Mouse (Mus musculus): Measurements from ENCODE around the gene Mindy1. TPM values are rescaled to one million over a fixed set of nuclear protein-coding genes. Genes with fewer than 3 reads are reported as not detected.
A peak's percentile ranks its signal among the peaks of the same experiment; 100 is the strongest.

Gene Mindy1
- polyA plus RNA-seq, 1 experiment from 2014 or later, result 39.8 TPM

- Histone ChIP-seq H3K9ac (ENCODE audit: low read depth, low read length) (peak within 1 kb of the TSS; percentile 24; the same call in 1 of the 2 replicates), H3K27ac (ENCODE audit: low read length) (no peak within 1 kb of the TSS), H3K27me3 (replicated peaks; ENCODE audit: control insufficient read depth, insufficient read depth, low read length) (no peaks in the 10 kb centered on the region), H3K4me3 (ENCODE audit: low read length) (no peak within 1 kb of the TSS), H3K4me2 (ENCODE audit: low read depth, low read length) (peak within 1 kb of the TSS; percentile 19; the same call in 1 of the 2 replicates), H3K36me3 (ENCODE audit: control insufficient read depth, insufficient read depth, low read length) (peaks cover 5% of the 10 kb centered on the region; the same call in 1 of the 2 replicates), H3K4me1 (ENCODE audit: control insufficient read depth, insufficient read depth, low read length) (no peaks in the 10 kb centered on the region), H3K9me3 (ENCODE audit: control insufficient read depth, low read length) (no peaks in the 10 kb centered on the region)
- no peak for ATAC-seq
- 79% methylated on average over 7 of the region's 7 CpGs for WGBS
Observed at GRCm38 (mm10) chr3:95241498-95241897, 39.6 kb upstream of the Mindy1 start, which contains the start of gene Gm128. Gm128 (minus strand) TSS chr3:95241598.

GRCm38 (mm10) chr3:95243086-95243485 is 38.1 kb upstream of the Mindy1 start:
- WGBS, result 74% methylated on average over 2 of the region's 2 CpGs

GRCm38 (mm10) chr3:95246465-95247231 is 34.5 kb upstream of the Mindy1 start:
- 81% methylated on average over 5 of the region's 5 CpGs for WGBS
- H3K9me3 ChIP-seq (ENCODE audit: control insufficient read depth, low read length), result no peaks in the 10 kb centered on the region
- H3K36me3 ChIP-seq (ENCODE audit: control insufficient read depth, insufficient read depth, low read length), result no peaks in the 10 kb centered on the region
- H3K4me3 ChIP-seq (ENCODE audit: low read length), result no peak overlapping the region
- no peak overlapping the region for H3K9ac ChIP-seq (ENCODE audit: low read depth, low read length)
- ATAC-seq, result no peak
- no peak overlapping the region for H3K27ac ChIP-seq (ENCODE audit: low read length)
- peaks cover 4% of the 10 kb centered on the region; the same call in 1 of the 2 replicates for H3K4me1 ChIP-seq (ENCODE audit: control insufficient read depth, insufficient read depth, low read length)
- no peak overlapping the region for H3K4me2 ChIP-seq (ENCODE audit: low read depth, low read length)
- no peaks in the 10 kb centered on the region for H3K27me3 ChIP-seq (replicated peaks; ENCODE audit: control insufficient read depth, insufficient read depth, low read length)

More at GRCm38 (mm10) chr3:95243086-95243485, 38.1 kb upstream of the Mindy1 start:
- H3K4me1 ChIP-seq (ENCODE audit: control insufficient read depth, insufficient read depth, low read length), result no peaks in the 10 kb centered on the region
- H3K27me3 ChIP-seq (replicated peaks; ENCODE audit: control insufficient read depth, insufficient read depth, low read length), result no peaks in the 10 kb centered on the region
- H3K27ac ChIP-seq (ENCODE audit: low read length), result no peak overlapping the region
- H3K9me3 ChIP-seq (ENCODE audit: control insufficient read depth, low read length), result no peaks in the 10 kb centered on the region
- no peak overlapping the region for H3K4me3 ChIP-seq (ENCODE audit: low read length)
- H3K9ac ChIP-seq (ENCODE audit: low read depth, low read length), result no peak overlapping the region
- peaks cover 4% of the 10 kb centered on the region; the same call in 1 of the 2 replicates for H3K36me3 ChIP-seq (ENCODE audit: control insufficient read depth, insufficient read depth, low read length)
- H3K4me2 ChIP-seq (ENCODE audit: low read depth, low read length), result no peak overlapping the region
- no peak for ATAC-seq

GRCm38 (mm10) chr3:95247660-95248336 is 33.3 kb upstream of the Mindy1 start:
- ATAC-seq, result no peak
- Histone ChIP-seq H3K4me1 (ENCODE audit: control insufficient read depth, insufficient read depth, low read length) (peaks cover 4% of the 10 kb centered on the region; the same call in 1 of the 2 replicates), H3K27ac (ENCODE audit: low read length) (no peak overlapping the region), H3K9me3 (ENCODE audit: control insufficient read depth, low read length) (no peaks in the 10 kb centered on the region), H3K4me2 (ENCODE audit: low read depth, low read length) (no peak overlapping the region), H3K27me3 (replicated peaks; ENCODE audit: control insufficient read depth, insufficient read depth, low read length) (no peaks in the 10 kb centered on the region), H3K36me3 (ENCODE audit: control insufficient read depth, insufficient read depth, low read length) (no peaks in the 10 kb centered on the region), H3K4me3 (ENCODE audit: low read length) (no peak overlapping the region), H3K9ac (ENCODE audit: low read depth, low read length) (no peak overlapping the region)
- 63% methylated on average over 1 of the region's 1 CpGs for WGBS

GRCm38 (mm10) chr3:95250361-95250760 is 30.8 kb upstream of the Mindy1 start:
- Histone ChIP-seq H3K36me3 (ENCODE audit: control insufficient read depth, insufficient read depth, low read length) (no peaks in the 10 kb centered on the region; the same call in 1 of the 2 replicates), H3K9ac (ENCODE audit: low read depth, low read length) (no peak overlapping the region), H3K4me1 (ENCODE audit: control insufficient read depth, insufficient read depth, low read length) (peaks cover 4% of the 10 kb centered on the region; the same call in 1 of the 2 replicates), H3K27me3 (replicated peaks; ENCODE audit: control insufficient read depth, insufficient read depth, low read length) (no peaks in the 10 kb centered on the region), H3K27ac (ENCODE audit: low read length) (no peak overlapping the region), H3K4me2 (ENCODE audit: low read depth, low read length) (no peak overlapping the region), H3K4me3 (ENCODE audit: low read length) (no peak overlapping the region), H3K9me3 (ENCODE audit: control insufficient read depth, low read length) (no peaks in the 10 kb centered on the region)
- WGBS, result 80% methylated on average over 5 of the region's 5 CpGs
- ATAC-seq, result no peak

GRCm38 (mm10) chr3:95250783-95251424 is 30.2 kb upstream of the Mindy1 start, which contains the start of gene Bnipl:
Bnipl (minus strand) TSS chr3:95251193.
- WGBS, result 47% methylated on average over 7 of the region's 7 CpGs
- Histone ChIP-seq H3K36me3 (ENCODE audit: control insufficient read depth, insufficient read depth, low read length) (no peaks in the 10 kb centered on the region; the same call in 1 of the 2 replicates), H3K27ac (ENCODE audit: low read length) (no peak within 1 kb of the TSS), H3K27me3 (replicated peaks; ENCODE audit: control insufficient read depth, insufficient read depth, low read length) (no peaks in the 10 kb centered on the region), H3K4me3 (ENCODE audit: low read length) (no peak within 1 kb of the TSS), H3K9me3 (ENCODE audit: control insufficient read depth, low read length) (no peaks in the 10 kb centered on the region), H3K4me1 (ENCODE audit: control insufficient read depth, insufficient read depth, low read length) (peaks cover 4% of the 10 kb centered on the region; the same call in 1 of the 2 replicates), H3K9ac (ENCODE audit: low read depth, low read length) (no peak within 1 kb of the TSS), H3K4me2 (ENCODE audit: low read depth, low read length) (no peak within 1 kb of the TSS)
- no peak for ATAC-seq

- Histone ChIP-seq H3K4me3 (ENCODE audit: low read length) (no peak overlapping the region), H3K36me3 (ENCODE audit: control insufficient read depth, insufficient read depth, low read length) (peaks cover 11% of the 10 kb centered on the region), H3K9me3 (ENCODE audit: control insufficient read depth, low read length) (no peaks in the 10 kb centered on the region), H3K4me2 (ENCODE audit: low read depth, low read length) (no peak overlapping the region), H3K4me1 (ENCODE audit: control insufficient read depth, insufficient read depth, low read length) (no peaks in the 10 kb centered on the region), H3K9ac (ENCODE audit: low read depth, low read length) (no peak overlapping the region), H3K27me3 (replicated peaks; ENCODE audit: control insufficient read depth, insufficient read depth, low read length) (no peaks in the 10 kb centered on the region), H3K27ac (ENCODE audit: low read length) (no peak overlapping the region)
- no peak for ATAC-seq
- 84% methylated on average over 5 of the region's 5 CpGs for WGBS
Observed at GRCm38 (mm10) chr3:95256931-95257330, 24.2 kb upstream of the Mindy1 start.

GRCm38 (mm10) chr3:95261975-95262374 is 19.2 kb upstream of the Mindy1 start:
- H3K4me2 ChIP-seq (ENCODE audit: low read depth, low read length), result no peak overlapping the region
- no peak for ATAC-seq
- H3K4me1 ChIP-seq (ENCODE audit: control insufficient read depth, insufficient read depth, low read length), result no peaks in the 10 kb centered on the region
- H3K9me3 ChIP-seq (ENCODE audit: control insufficient read depth, low read length), result no peaks in the 10 kb centered on the region
- 97% methylated on average over 4 of the region's 4 CpGs for WGBS
- peaks cover 16% of the 10 kb centered on the region for H3K36me3 ChIP-seq (ENCODE audit: control insufficient read depth, insufficient read depth, low read length)
- no peak overlapping the region for H3K4me3 ChIP-seq (ENCODE audit: low read length)
- no peaks in the 10 kb centered on the region for H3K27me3 ChIP-seq (replicated peaks; ENCODE audit: control insufficient read depth, insufficient read depth, low read length)
- H3K27ac ChIP-seq (ENCODE audit: low read length), result no peak overlapping the region
- H3K9ac ChIP-seq (ENCODE audit: low read depth, low read length), result no peak overlapping the region
